Comparison of ENCODE assay signal across 8 mouse cellular contexts in genomic region chr13:104110526-104110925, GRCm38 (mm10). TPM values are rescaled to one million over a fixed set of nuclear protein-coding genes. Genes with fewer than 3 reads are reported as not detected.
A peak's percentile ranks its signal among the peaks of the same experiment; 100 is the strongest.
DNase-seq lines count a peak whose midpoint lies in the region; ATAC-seq and TF ChIP-seq lines count a peak whose summit lies in the region.

No protein-coding gene starts in this region.

- dilution Hi-C loops in CH12.LX (cut with MboI; ENCODE audit: extremely low pct_ligation_motif_present, extremely low pct_unique_long_range_greater_than_20kb, low sequenced_read_pairs), result no loop called here

- in situ Hi-C loops in CH12.LX (cut with MboI; ENCODE audit: low pct_ligation_motif_present, low pct_unique_long_range_greater_than_20kb, low sequenced_read_pairs), result no loop called here

- 0 out of 2 replicates have a peak overlapping the region, but pooled peaks have one; percentile 94 for H3K27ac ChIP-seq in heart, embryonic 10.5 days
- H3K27ac ChIP-seq in CH12.LX (ENCODE audit: insufficient read depth, low read depth) (no peak overlapping the region), macrophage (no peak overlapping the region)
- H3K27ac ChIP-seq in forebrain, postnatal 0 days (ENCODE audit: low read depth, low read length), result peak overlapping the region; percentile 88

- no peaks in the 10 kb centered on the region for H3K9me3 ChIP-seq in heart, embryonic 10.5 days
- no peaks in the 10 kb centered on the region for H3K9me3 ChIP-seq in CH12.LX (replicated peaks; ENCODE audit: low read length)
- H3K9me3 ChIP-seq in forebrain, postnatal 0 days (ENCODE audit: low read length), result no peaks in the 10 kb centered on the region

- H3K4me2 ChIP-seq in CH12.LX (ENCODE audit: insufficient read depth, low read depth, poor library complexity, severe bottlenecking), result peak overlapping the region; percentile 30
- H3K4me2 ChIP-seq in forebrain, postnatal 0 days (ENCODE audit: low read depth), result peak overlapping the region; percentile 84

- no peak for TF ChIP-seq RAD21 in CH12.LX (IDR thresholded peaks at IDR 0.05; ENCODE audit: low read depth, low read length)

- 0 out of 2 replicates have a peak, but pooled peaks cover under 1% of the 10 kb centered on the region for H3K36me3 ChIP-seq in heart, embryonic 10.5 days
- H3K36me3 ChIP-seq in CH12.LX (replicated peaks in 1 of 2; ENCODE audit: control insufficient read depth in 1 of 2, insufficient read depth in 1 of 2, low read length in 1 of 2) (peaks cover 0 to 28% of the 10 kb centered on the region in 2 experiments), macrophage (ENCODE audit: inconsistent target) (no peaks in the 10 kb centered on the region)
- 0 out of 2 replicates have a peak, but pooled peaks cover 8% of the 10 kb centered on the region for H3K36me3 ChIP-seq in forebrain, postnatal 0 days (ENCODE audit: insufficient read depth)

- H3K79me2 ChIP-seq in CH12.LX (replicated peaks; ENCODE audit: control insufficient read depth, extremely low read depth, insufficient read depth, poor library complexity, severe bottlenecking) (peaks cover 18% of the 10 kb centered on the region), macrophage (ENCODE audit: inconsistent target) (peaks cover 28% of the 10 kb centered on the region; the same call in 1 of the 2 replicates)

- 59% methylated on average over 7 of the region's 7 CpGs for WGBS in heart, embryonic 10.5 days
- 19% methylated on average over 7 of the region's 7 CpGs for WGBS in forebrain, postnatal 0 days
- 57% methylated on average over 7 of the region's 7 CpGs for WGBS in macrophage (ENCODE audit: missing documents)

- H3K27me3 ChIP-seq in heart, embryonic 10.5 days (ENCODE audit: insufficient read depth, poor library complexity, severe bottlenecking), result no peaks in the 10 kb centered on the region
- H3K27me3 ChIP-seq in CH12.LX (replicated peaks), result no peaks in the 10 kb centered on the region
- no peaks in the 10 kb centered on the region for H3K27me3 ChIP-seq in forebrain, postnatal 0 days (ENCODE audit: insufficient read depth, low read length)

- peak overlapping the region; percentile 39 for H3K9ac ChIP-seq in CH12.LX (ENCODE audit: insufficient read depth, low read depth)
- peak overlapping the region; percentile 96 for H3K9ac ChIP-seq in forebrain, postnatal 0 days

- intact Hi-C loops in heart, postnatal 10 days (cut with DNase I), result no loop called here

- no peak for TF ChIP-seq EP300 in CH12.LX (IDR thresholded peaks at IDR 0.05; ENCODE audit: low read length)

- no peak for DNase-seq in heart, embryonic 10.5 days (ENCODE audit: low spot score)
- no peak for DNase-seq in heart, postnatal 10 days
- no peak for DNase-seq in CH12.LX (ENCODE audit: extremely low read depth)
- DNase-seq in forebrain, postnatal 0 days, result no peak
- no peak for DNase-seq in testis, postnatal 14 days (ENCODE audit: low spot score)
- no peak for DNase-seq in layer of hippocampus, postnatal 10 days (ENCODE audit: low spot score in 2 of 2)
- no peak for DNase-seq in thymus, postnatal 25 days

- no peak for ATAC-seq in forebrain, postnatal 0 days

- no peak for TF ChIP-seq CTCF in CH12.LX (conservative IDR thresholded peaks at IDR 0.05 in 1 of 2, IDR thresholded peaks at IDR 0.05 in 1 of 2; ENCODE audit: low read depth in 2 of 2, low read length in 2 of 2)
- no peak for TF ChIP-seq CTCF in forebrain, postnatal 0 days (IDR thresholded peaks at IDR 0.05; ENCODE audit: low read depth)

- H3K4me1 ChIP-seq in heart, embryonic 10.5 days, result 0 out of 2 replicates have a peak, but pooled peaks cover 6% of the 10 kb centered on the region
- peaks cover 0 to 16% of the 10 kb centered on the region in 2 experiments; a peak in 2 of 4 replicates for H3K4me1 ChIP-seq in CH12.LX (ENCODE audit: control insufficient read depth in 1 of 2, insufficient read depth in 2 of 2)
- H3K4me1 ChIP-seq in forebrain, postnatal 0 days (ENCODE audit: insufficient read depth), result peaks cover 10% of the 10 kb centered on the region; the same call in 1 of the 2 replicates

- TF ChIP-seq POLR2A in CH12.LX (IDR thresholded peaks at IDR 0.05; ENCODE audit: low read depth, low read length), result no peak

- peak overlapping the region; percentile 88 for H3K4me3 ChIP-seq in heart, embryonic 10.5 days
- peak overlapping the region; percentile 69 to 87 (median 69) for H3K4me3 ChIP-seq in CH12.LX (replicated peaks in 1 of 3; ENCODE audit: low read depth in 2 of 3, low read length in 2 of 3, poor library complexity in 1 of 3)
- peak overlapping the region; percentile 86 for H3K4me3 ChIP-seq in forebrain, postnatal 0 days (ENCODE audit: low read depth, low read length)
- H3K4me3 ChIP-seq in macrophage (ENCODE audit: inconsistent target), result peak overlapping the region; percentile 52; the same call in 1 of the 2 replicates

TF ChIP-seq in CH12.LX, 34 proteins besides CTCF, POLR2A, EP300 and RAD21:
- 0 out of 2 replicates have a peak, but pooled peaks have one; percentile 22 for TF ChIP-seq MYC (IDR thresholded peaks at IDR 0.05; ENCODE audit: low read depth, low read length)
- 0 out of 2 replicates have a peak, but pooled peaks have one; percentile 18 for TF ChIP-seq MAFK (IDR thresholded peaks at IDR 0.05; ENCODE audit: insufficient replicate concordance, low read length)
- TF ChIP-seq SMC3 (IDR thresholded peaks at IDR 0.05; ENCODE audit: low read depth, low read length), result no peak
TF ChIP-seq in CH12.LX: peak in this region for 2.

RNA-seq across cellular contexts. Expression of gene Sgtb, which starts 1.0 kb away (rescaled TPM):
- polyA plus RNA-seq in heart, embryonic 10.5 days (2016; fragmentation: Nextera tagmentation; extraction: Ambion mirVana), result 3.1 and 4.1 TPM in 2 replicates
- 1 to 10 TPM; 2.0 to 2.1 TPM for total RNA-seq in heart, postnatal 10 days (2021)
- total RNA-seq in CH12.LX (2012; rRNA removed) (3.8 and 5.0 TPM in 2 replicates), CH12.LX (2014; rRNA removed) (3.5 and 3.6 TPM in 2 replicates)
- polyA plus RNA-seq in CH12.LX (2012; ENCODE audit: insufficient read length, low read depth) (3.1 and 3.5 TPM in 2 replicates), macrophage (2018) (1.2 to 2.8 TPM (median 1.9 TPM) in 3 replicates)
- 32.2 and 39.6 TPM in 2 replicates for total RNA-seq in forebrain, postnatal 0 days (2014; rRNA removed)
- polyA plus RNA-seq in forebrain, postnatal 0 days (2015; fragmentation: Nextera tagmentation; extraction: Ambion mirVana), result 20.4 and 23.0 TPM in 2 replicates
- 1 to 10 TPM in 18 of 26 experiments, under 1 TPM in 3, not detected in 5; 0.33 to 3.2 (median 2.0) TPM for total RNA-seq in macrophage (2018; cell fraction: chromatin; rRNA removed)
- total RNA-seq in macrophage (2018; cell fraction: cytosol; rRNA removed), result 1 to 10 TPM in 24 of 26 experiments, under 1 TPM in 2; 0.96 to 2.6 (median 1.6) TPM
- total RNA-seq in macrophage (2018; cell fraction: nucleus; rRNA removed), result 1 to 10 TPM in 18 of 26 experiments, under 1 TPM in 8; 0.42 to 3.4 (median 1.4) TPM
- total RNA-seq in layer of hippocampus, postnatal 10 days (2021), result 10 to 100 TPM; 56.7 to 62.0 TPM

RNA-seq across cellular contexts. Expression of gene Nln, which starts 1.1 kb away (rescaled TPM):
- polyA plus RNA-seq in heart, embryonic 10.5 days (2016; fragmentation: Nextera tagmentation; extraction: Ambion mirVana), result 22.2 and 27.2 TPM in 2 replicates
- total RNA-seq in heart, postnatal 10 days (2021), result 10 to 100 TPM; 21.6 to 21.8 TPM
- 38.5 and 47.3 TPM in 2 replicates for total RNA-seq in CH12.LX (2012; rRNA removed)
- 70.5 and 76.5 TPM in 2 replicates for total RNA-seq in CH12.LX (2014; rRNA removed)
- polyA plus RNA-seq in CH12.LX (2012; ENCODE audit: insufficient read length, low read depth), result 51.2 and 55.2 TPM in 2 replicates
- total RNA-seq in forebrain, postnatal 0 days (2014; rRNA removed), result 77.2 and 80.0 TPM in 2 replicates
- 40.7 and 49.0 TPM in 2 replicates for polyA plus RNA-seq in forebrain, postnatal 0 days (2015; fragmentation: Nextera tagmentation; extraction: Ambion mirVana)
- 100 to 1,000 TPM in 3 of 26 experiments, 10 to 100 TPM in 23; 51.0 to 134 (median 92.0) TPM for total RNA-seq in macrophage (2018; cell fraction: chromatin; rRNA removed)
- 10 to 100 TPM; 14.7 to 32.0 (median 23.0) TPM for total RNA-seq in macrophage (2018; cell fraction: cytosol; rRNA removed)
- total RNA-seq in macrophage (2018; cell fraction: nucleus; rRNA removed), result 10 to 100 TPM; 31.5 to 96.4 (median 54.8) TPM
- polyA plus RNA-seq in macrophage (2018), result 19.7 to 52.2 TPM (median 19.9 TPM) in 3 replicates
- total RNA-seq in layer of hippocampus, postnatal 10 days (2021), result 10 to 100 TPM; 43.4 to 50.8 TPM

Comparison
In these comparisons a context has a peak if more than half of its experiments do, and no peak if none do; other contexts are left out.
1. H3K27ac ChIP-seq: peak in heart, embryonic 10.5 days (single experiment) and forebrain, postnatal 0 days (single experiment); none in CH12.LX (single experiment) and macrophage (single experiment).
2. Peak in every context shown above with its lines, with median percentiles within 50 percentile points of each other: H3K4me3 ChIP-seq.